Mouse (Mus musculus): ENCODE results near the gene Zfp982.
"Not testable (repeated sequence)": the region's sequence is repeated elsewhere in the genome, so short reads cannot be mapped to it uniquely, and the experiment has no call there.

Gene Zfp982

GRCm38 (mm10) chr4:147559096-147559495 is 66.9 kb downstream of the Zfp982 start:
- not testable (repeated sequence) for DNase-seq (ENCODE audit: low spot score in 2 of 2)
